Mouse (Mus musculus) liver, postnatal 0 days (tissue): ENCODE data around the gene Ifnl2.

Experiments
- CTCF ChIP-seq: sonication (generic); IDR thresholded peaks from 2 replicates; pipeline ENCODE4 v1.5.1; 2016; ENCODE audit warnings: antibody characterized with exemption, low read depth
- EP300 ChIP-seq: IDR thresholded peaks from 2 replicates; pipeline ENCODE4 v1.6.1; 2016; ENCODE audit warnings: antibody characterized with exemption, low read depth, mild to moderate bottlenecking

DNA sequence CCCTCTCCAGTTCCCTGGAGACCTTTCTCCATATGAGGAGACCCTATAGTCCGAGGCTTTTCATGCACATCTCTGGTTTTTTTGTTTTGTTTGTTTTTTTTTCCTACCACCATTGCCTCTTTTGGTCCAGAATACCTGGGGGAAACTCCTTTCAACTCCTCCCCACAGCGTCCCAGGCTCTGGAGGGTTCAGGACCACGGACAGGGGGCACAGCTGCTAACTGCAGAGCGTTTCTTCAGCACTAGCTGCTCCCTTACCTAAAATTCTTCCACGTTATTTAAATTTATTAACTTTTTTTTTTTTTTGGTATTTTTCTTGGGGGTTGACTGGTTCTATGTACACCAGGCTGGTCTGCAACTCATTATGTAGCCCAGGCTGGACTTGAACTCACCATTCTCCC, 4.7 kb downstream of the Ifnl2 start:
- TF ChIP-seq CTCF (no peak), EP300 (no peak)
